Mouse (Mus musculus) heart, embryonic 12.5 days (tissue): ENCODE data around the gene 1700030K09Rik. TPM values are rescaled to one million over a fixed set of nuclear protein-coding genes. Genes with fewer than 3 reads are reported as not detected.
A peak's percentile ranks its signal among the peaks of the same experiment; 100 is the strongest.

ENCODE experiments used
- microRNA-seq: library from miRNA; unstranded; fragments of <30 nt; microRNA quantifications from one replicate; pipeline ENCODE4, GENCODE M21; 2017
- polyA plus RNA-seq: library from polyadenylated mRNA; unstranded; fragments of >200 nt; fragmentation: Nextera tagmentation; extraction: Ambion mirVana; gene quantifications from 2 replicates; pipeline ENCODE4 v1.2.1, GENCODE M21; 2016

Gene 1700030K09Rik
- polyA plus RNA-seq, 1 experiment from 2014 or later = 10.7 TPM

Small RNA genes lying within 50 kb of the gene (microRNA-seq; reads per million reads assigned to microRNA genes)
- gene Mir7068 = 3.8 reads per million, percentile 12 among the genes with 10 or more reads in this experiment

Other genes with a start within 250 kb of the 1700030K09Rik start
- gene Cib3, start 231.0 kb upstream of the 1700030K09Rik start, polyA plus RNA-seq = not detected in 2 replicates
- not detected in 2 replicates for gene Gm11034, start 230.2 kb upstream of the 1700030K09Rik start, polyA plus RNA-seq
- gene Fam32a, start 224.2 kb upstream of the 1700030K09Rik start, polyA plus RNA-seq = 43.9 and 44.7 TPM in 2 replicates
- 112 and 113 TPM in 2 replicates for gene Ap1m1, start 203.9 kb upstream of the 1700030K09Rik start, polyA plus RNA-seq
- gene Gm10282, start 138.6 kb upstream of the 1700030K09Rik start, polyA plus RNA-seq = 17.1 and 19.9 TPM in 2 replicates
- gene Klf2, start 124.8 kb upstream of the 1700030K09Rik start, polyA plus RNA-seq = 28.1 and 31.6 TPM in 2 replicates
- 47.4 and 50.6 TPM in 2 replicates for gene Eps15l1, start 22.4 kb upstream of the 1700030K09Rik start, polyA plus RNA-seq
- 0.78 and 1.3 TPM in 2 replicates for gene Calr3, start within 50 bp of the 1700030K09Rik start, polyA plus RNA-seq
- 57.2 and 60.6 TPM in 2 replicates for gene Cherp, start 31.3 kb downstream of the 1700030K09Rik start, polyA plus RNA-seq
- 22.5 and 23.6 TPM in 2 replicates for gene Slc35e1, start 48.7 kb downstream of the 1700030K09Rik start, polyA plus RNA-seq
- 10.6 and 11.7 TPM in 2 replicates for gene Med26, start 104.4 kb downstream of the 1700030K09Rik start, polyA plus RNA-seq
- gene Smim7, start 127.2 kb downstream of the 1700030K09Rik start, polyA plus RNA-seq = 109 TPM in 2 replicates
- gene Tmem38a, start 128.2 kb downstream of the 1700030K09Rik start, polyA plus RNA-seq = 53.2 and 53.8 TPM in 2 replicates
- gene Nwd1, start 202.8 kb downstream of the 1700030K09Rik start, polyA plus RNA-seq = 0.13 and 0.15 TPM in 2 replicates